Mouse (Mus musculus) left cerebral cortex, adult 18-20 months (tissue): ENCODE data around the gene Sumo2. TPM values are rescaled to one million over a fixed set of nuclear protein-coding genes. Genes with fewer than 3 reads are reported as not detected.
"Not testable (repeated sequence)": the region's sequence is repeated elsewhere in the genome, so short reads cannot be mapped to it uniquely, and the experiment has no call there.

Experiments used
- DNase-seq, 2 experiments: peaks; one replicate each; pipeline ENCODE4 v3.0.0; 2021 to 2022; ENCODE audit warnings: low spot score in 2 of 2, mixed read lengths in 1 of 2
- total RNA-seq, 2 experiments: library from RNA; stranded (reverse); gene quantifications; 2 replicates each; pipeline ENCODE4 v1.2.3; 2021

Gene Sumo2
- total RNA-seq, 2 experiments from 2014 or later, result 272 to 305 TPM

DNA sequence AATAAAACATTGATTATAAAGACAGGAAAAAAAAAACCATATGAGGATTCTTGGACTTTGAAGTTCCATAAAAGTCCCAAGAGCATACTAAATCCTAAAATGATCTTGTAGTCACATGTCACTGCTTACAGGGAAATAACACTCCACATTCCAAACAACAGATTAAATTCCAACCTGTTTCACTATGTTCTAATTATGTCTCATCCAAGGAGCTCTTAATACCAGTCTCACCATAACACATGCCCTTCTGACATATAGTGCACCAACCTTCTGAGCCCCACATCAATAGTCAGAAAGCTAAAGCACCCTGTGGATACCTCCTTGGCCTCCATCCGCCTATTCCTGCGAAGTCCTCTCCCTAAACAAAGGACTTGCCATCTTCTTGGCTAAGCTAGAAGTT, 15.9 kb downstream of the Sumo2 start:
- no peak for DNase-seq

DNA sequence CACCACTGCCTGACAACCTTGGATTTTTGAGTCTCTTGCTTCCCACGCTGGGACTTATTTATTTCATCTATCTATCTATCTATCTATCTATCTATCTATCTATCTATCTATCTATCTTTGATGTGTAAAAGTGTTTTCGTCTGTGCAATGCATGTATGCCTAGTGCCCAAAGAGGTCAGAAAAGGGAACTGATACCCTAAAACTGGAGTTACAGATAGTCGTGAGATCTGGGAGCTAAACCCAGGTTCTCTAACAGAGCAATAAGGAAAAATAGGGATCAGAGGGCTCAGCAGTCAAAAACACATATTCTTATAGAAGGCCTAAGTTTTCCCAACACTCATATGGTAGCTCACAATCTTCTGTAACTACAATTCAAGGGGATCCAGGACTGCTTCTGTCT, 16.5 kb downstream of the Sumo2 start:
- no peak for DNase-seq

DNA sequence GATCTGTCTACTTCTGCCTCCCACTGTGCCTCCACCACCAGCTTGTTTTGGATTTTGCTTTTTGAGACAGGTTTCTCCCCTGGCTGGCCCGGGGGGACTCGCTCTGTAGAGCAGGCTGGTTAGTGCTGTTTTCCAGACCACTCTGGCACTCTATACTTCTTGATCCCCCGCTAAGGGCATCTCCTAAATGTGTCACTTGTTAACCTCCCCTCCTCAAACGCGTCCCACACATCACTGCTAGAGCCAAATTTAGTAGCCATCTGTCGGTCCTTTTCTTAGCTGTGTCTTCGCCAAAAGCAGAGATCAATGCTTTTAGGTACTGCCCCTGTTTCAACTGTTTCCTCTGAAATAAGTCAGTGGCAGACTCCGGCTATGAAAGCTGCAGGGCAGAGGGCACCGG, 17.4 kb downstream of the Sumo2 start:
- DNase-seq, result peak; percentile 21 to 45

DNA sequence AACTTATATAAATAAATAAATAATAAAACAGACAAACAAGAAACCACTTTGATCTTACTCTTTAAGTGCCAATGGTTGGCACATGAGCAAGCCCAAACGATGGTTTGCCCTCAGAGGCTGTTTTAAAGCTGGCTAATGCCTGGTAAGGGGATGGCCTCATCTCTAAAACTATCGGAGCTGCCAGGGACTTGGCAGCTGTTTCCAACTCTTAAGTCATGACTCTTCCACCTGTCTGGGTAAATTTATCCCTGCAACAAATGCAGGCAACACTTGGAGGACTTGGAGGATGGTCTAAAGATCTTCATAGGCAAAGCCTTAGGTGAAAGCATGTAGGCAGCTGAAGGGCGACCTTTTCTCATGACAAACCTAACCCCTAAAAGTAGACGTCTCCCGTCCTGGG, 19.1 kb downstream of the Sumo2 start:
- no peak for DNase-seq

DNA sequence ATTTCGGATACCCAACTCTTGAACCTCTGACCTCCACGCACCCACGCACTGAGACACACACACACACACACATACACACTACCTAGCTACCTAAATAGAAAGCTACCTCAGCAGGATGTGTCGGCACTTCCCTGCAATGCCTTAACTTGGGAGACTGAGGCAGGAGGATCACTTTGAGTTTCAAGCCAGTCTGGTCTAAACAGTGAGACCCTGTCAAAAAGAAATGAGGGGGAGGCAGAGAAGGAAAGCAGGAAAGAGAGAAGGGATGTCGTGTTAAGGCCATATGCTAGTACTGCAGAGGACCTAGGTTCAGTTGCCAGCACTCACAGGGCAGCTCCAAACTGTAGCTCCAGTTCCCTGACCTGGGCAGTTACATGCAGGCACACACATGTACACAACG, 21.1 kb downstream of the Sumo2 start:
- DNase-seq, result no peak

DNA sequence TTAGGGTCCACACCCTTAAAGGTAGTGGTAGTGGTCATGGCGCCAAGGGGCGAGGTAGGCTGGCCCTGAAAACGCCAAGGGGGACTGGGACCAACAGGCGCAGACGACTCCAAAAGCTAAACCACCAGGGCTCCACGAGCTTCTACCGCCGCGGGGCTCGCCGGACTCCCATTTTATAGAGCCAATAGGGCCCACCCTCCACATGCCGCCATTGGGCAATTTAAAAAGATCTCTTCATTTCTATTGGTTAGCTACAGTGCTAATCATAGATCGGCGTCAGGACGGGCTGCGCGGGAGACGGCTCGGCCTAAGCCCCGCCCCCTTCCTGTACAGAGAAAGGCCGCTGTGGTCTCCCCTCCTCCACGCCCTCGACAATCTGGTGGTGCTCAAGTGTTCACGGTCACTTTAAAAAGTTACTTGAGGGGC, 21.8 kb downstream of the Sumo2 start, which contains the start of gene Jpt1:
TSS of gene Jpt1 (minus strand) at position 150 of the 426 bp plus-strand sequence.
- peak; percentile 92 to 94 for DNase-seq

DNA sequence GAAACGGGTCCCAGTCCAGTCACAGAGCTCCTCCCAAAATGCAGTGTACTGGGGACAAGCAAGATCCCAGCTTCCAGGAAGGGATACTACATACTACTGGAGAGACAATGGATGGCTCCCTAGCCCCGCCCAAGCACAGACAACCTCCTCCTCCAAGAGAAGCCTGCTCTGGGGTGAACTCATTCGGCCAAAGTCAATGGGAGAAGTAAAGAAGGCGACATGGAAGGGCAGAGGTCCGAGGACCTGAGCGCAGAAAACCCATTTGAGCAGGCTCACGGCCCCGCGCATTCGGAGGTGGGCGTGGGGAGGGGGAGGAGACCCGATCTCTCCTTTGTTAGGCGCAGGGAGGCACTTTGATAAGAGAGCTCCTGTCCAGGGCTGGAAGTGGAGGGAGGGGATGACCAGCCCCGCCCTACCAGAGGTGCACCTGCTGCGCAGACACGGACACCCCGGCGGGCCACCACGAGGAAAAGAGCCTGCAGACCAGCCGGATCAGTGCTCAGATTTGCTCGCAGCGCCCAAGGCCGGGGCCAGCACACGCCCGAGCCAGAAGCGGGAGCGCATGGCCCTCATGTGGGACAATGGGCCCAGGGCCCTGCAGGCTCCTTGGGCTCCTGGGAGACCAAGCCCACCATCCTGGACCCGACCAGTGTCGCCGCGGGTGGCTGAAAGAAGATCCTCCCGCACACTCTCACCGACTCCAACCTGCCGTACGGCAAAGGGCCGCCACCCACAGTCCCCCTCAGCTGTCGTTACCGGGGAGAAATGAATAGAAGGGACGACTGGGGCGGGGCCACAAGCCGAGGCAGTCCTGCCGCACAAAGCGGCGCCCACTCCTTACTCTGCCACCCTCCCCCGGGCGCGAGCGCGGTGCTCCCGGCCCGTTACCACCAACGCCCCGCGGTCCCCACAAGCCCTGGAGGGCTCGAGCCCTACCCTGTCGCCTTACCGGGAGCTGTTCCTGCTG, 22.5 kb downstream of the Sumo2 start:
- DNase-seq, result peak; percentile 25 to 68

DNA sequence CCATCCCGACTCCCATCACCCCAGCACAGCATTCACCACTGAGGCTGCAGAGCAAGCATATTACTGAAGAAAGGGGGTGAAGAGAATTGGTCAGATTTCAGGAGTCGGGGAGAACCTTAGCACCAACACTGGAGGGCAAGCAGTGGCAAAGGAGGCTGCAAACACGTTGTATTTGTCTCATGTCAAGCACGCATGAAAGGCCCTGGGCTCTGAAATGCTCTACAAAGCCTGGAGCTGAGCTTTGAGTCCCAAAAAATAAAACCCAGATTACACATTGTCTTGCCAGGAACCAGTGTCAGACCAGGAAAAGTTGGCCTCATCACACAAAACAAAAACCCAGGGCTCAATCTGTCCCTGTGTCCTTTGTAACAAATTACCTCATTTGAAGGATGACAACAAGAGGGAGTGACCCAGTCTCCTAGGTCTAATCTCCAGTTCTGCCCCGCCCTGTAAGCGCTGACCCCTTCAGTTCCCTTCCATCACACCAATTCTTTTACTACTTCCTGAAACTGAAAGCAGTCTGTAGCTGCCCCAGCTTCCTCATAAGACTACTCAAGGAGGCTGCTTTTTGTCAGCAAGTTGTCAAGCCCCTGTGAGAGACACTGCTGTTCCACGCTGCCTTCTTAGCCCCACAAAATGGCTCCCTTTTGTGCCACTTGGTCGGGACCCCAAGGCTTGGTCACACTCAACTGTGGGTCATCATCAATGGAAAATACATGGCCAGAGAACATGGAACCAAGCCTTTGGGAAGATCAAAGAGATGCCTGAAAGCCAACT, 23.5 kb downstream of the Sumo2 start:
- DNase-seq, result no peak

DNA sequence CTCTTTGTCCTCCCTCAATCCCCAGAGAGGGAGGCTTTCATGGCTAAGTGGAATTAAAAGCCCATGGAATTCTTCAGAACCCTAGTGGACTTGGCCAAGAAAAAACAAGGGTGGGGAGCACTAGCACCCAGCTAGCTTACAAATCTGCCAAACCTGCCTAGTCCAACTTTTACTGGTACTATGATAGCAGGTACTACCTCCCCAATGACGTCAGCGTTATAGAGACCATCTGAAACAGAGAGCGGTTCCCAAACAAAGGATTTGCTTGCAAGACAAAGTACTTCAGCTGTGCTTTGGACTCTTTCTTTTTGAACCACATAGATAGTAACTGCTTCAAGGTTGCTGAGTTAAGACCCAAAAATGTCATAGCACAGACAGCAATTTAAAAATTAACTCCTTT, 24.1 kb downstream of the Sumo2 start:
- DNase-seq, result no peak

DNA sequence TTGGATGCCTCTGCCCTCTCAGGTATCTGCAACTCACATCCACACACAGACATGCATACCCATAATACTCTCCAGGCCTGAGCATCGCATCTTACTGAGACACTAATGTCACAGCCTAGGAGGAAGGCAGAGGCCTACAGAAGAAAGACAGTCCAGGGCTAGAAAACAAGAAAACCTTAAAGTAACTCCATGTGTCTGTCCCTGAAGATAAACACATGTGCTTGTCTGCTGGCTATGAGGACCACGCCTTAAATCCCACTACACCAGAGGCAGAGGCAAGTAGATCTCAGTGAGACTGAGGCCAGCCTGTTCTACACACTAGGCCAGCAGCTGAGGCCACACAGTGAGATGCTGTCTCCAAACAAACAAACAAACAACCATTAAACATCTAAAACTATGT, 25.0 kb downstream of the Sumo2 start:
- DNase-seq, result no peak

DNA sequence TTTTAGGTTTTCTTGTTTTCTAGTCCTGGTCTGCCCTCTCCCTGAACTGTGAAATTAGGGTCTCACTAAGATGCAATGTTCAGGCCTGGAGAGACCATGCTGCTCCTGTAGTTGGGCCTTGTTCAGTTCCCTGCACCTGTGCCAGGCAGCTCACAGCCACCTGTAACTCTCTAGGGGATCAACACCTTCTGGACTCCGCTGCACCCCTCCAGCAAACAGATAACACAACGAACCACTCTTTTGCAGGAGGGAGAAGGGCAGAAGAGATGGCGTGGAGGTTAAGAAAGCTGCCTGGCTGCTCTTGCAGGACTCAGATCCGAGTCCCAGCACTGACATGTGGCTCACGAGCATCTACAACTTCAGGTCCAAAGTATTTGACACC, 25.6 kb downstream of the Sumo2 start:
- DNase-seq, result no peak

DNA sequence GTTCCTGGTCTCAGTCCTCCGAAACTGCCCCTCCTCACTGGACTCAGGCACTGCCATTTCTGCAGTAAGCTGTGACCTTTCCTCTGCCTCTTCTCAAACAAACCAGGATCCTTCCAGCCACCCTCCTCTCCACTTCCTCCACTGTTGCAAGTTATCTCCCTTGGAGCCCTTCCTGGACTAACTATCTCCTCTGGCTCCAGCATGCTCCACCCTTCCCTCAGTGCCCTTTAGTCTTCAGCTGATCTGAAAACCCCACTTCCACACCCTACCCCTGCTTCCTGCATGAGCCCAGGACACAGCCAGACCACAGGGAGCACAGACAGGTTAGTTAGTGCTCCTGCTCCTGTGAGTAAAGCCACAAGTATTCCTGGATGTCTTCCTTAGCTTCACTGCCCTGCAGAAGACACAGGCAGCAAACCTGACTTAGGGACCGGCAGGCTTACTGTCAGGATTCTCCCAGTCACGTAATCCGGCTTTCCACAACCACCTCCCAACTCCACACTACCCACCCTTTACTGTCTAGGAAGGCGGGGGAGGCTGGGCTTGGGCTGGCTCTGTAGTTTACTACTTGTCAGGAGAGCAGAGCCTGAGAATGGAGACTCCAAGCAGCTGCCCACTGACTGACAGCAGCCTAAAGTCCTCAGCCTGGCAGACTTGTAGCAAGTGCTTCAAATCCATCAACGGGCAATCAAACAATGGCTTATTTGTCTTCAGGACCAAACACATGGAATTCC, 26.1 kb downstream of the Sumo2 start:
- DNase-seq, result no peak

DNA sequence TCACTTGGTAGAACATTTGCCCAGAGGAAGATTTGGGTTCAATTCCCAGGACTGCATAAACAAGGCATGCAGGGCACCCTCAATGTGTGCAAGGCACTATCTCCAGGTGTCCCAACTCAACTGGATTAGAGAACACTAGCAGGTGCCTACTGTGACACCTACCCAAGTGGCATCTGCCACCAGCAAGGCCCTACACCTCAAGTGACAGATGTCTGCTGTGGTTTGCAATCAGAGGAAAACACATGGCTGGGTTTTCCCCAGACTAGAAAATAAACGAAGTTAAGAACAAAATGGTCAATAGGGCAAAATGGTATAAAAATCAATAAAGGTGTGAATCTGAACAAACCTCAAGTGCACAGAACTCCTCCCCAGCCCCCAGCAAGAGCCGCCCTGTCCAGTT, 28.0 kb downstream of the Sumo2 start:
- DNase-seq, result no peak

DNA sequence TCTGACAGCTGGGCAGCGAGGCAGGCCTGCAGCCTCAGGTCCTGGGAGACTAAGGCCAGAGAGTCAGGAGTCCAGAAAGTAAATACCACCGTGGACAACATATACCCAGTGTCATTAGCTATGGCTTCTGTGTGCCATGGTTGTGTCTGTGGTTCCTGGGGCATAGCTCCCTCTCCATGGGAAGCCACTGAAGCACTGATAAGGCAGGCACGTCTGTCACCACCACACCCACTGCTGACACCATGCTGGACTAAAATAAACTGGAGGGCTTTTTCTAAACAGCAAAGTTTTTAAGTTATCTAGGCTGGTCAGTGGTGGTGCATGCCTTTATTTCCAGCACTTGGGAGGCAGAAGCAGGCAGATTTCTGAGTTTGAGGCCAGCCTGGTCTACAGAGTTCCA, 29.5 kb downstream of the Sumo2 start:
- DNase-seq, result no peak

DNA sequence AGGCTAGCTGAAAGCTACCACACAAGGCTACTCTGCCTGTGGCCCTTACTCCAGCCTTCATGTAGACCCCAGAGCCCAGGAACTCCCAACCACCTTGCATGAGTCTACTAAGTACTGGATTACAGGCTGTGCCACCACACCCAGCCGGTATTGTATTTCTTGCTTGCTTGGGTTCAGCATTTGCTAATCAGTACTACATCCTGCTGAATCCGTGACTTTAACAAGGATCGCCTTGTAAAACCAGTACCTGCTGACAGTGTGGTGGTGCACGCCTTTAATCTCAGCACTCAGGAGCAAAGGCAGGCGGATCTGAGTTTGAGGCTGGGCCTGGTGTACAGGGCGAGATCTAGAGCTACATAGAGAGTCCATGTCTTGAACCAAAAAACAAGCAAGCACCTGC, 33.4 kb downstream of the Sumo2 start:
- no peak for DNase-seq

DNA sequence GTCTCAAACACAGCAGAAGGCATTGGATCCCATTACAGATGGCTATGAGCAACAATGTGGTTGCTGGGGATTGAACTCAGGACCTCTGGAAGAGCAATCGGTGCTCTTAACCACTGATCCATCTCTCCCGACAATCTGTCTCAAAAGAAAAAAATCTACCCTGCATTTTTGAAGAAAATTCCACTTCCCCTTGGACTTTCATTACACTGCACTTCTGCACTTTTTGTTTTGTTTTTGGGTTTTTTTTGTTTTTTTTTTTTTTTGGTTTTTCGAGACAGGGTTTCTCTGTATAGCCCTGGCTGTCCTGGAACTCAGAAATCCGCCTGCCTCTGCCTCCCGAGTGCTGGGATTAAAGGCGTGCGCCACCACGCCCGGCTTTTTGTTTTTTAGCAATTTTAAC, 39.5 kb downstream of the Sumo2 start:
- not testable (repeated sequence) for DNase-seq

DNA sequence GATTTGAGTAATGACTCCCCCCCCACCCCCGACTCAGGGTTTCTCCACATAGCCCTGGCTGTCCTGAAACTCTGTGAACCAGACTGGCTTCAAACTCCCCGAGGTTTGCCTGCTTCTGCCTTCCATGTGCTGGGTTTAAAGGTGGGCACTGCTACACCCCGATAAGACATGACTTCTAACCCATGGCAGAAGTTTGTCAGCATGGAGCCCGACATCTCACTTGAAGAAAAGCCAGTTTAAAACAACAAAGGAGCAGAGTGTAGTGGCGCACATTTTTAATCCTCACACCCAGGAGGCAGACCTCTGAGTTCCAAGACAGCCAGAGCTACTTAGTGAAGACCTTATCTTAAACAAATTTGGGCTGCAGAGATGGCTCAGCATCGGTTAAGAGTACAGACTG, 43.7 kb downstream of the Sumo2 start:
- DNase-seq, result no peak

DNA sequence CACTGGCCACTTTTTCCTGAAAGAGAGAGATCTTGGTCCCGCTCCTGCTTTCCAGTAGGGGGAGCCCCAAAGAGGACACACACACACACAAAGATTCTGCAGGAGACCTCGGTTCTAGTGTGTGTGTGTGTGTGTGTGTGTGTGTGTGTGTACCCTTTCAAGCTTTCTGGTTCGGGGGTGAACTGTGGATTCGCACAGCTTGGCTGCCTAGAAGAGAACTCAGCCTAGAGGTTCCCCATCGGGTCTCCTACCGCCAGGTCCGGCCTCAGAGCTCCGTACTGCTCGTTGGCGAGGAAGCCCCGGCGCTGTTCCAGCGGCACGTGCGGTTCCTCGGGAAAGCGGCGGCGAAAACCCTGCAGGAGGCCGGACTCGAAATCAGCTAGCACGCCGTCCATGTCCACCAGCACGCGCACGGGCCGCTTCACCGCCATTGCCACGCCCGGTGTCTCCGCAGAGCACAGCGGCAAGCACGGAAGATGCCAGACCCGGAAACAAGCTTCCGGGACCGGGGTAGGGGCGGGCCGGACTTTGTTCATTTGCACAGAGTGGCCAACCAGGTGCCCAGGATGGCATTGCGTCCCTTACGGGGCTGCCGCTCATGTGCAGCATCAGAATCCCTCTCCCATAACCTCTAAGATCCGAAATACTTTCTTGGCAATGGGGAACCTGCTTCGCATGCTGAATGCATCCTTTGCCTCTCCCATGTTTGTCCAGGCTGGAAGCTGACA, 44.6 kb downstream of the Sumo2 start, which contains the start of gene Nt5c:
TSS of gene Nt5c (minus strand) at position 507 of the 728 bp plus-strand sequence.
- peak; percentile 72 to 84 for DNase-seq

DNA sequence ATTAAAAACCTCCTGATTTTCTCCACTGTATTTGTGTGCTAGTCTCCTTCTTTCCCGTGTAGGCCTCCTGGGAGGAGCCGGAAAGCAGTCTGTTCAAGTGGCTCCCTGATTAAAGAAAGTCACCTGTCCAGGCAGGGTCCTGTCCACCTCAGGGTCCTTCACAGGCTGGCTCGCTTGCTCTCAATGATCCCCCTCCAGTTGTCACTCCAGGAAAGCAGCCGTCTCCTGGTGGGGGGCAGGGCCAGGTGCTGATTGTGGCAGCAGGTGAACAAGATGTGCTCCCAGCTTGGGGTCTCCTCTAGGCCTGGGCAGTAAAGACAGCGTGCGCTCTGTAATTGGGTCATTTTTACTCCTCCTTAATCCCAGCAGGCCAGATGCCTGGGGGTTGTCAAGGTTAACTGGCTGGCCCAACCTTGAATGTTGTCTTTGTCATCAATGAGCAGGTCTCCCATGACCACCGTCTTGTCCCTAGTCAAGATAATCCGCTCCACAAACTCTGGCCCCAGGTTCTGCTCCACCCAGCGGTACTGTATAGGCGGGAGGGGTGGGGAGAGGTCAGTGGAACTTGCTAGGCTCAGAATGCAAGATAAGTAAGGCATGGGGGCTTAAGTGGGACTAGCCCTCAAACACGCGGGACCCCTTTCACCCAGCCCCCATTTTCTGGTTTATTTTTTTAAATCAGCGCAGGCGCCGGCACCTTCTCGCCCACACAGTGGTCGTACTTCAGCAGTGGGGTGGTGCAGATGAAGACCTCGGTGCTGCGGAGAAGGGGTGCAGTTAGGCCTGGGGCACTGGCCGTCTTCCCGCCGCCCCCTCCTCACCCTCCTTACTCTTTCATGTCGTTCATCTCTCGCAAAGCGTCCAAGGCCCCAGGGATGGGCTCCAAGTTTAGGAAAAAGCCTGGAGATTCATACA, 45.4 kb downstream of the Sumo2 start:
- no peak for DNase-seq
